Mouse (Mus musculus): ENCODE measurements at regions not wholly inside any gene's neighbourhood (a gene's known extent, or its start where the extent isn't known, plus 50 kb on each side); places are given as distances from the start of the nearest gene placed in this dataset.

GRCm38 (mm10) chr13:28693078-28693477 lies 260.4 kb downstream of the Sox4 start:
- DNase-seq (ENCODE audit: low read depth) = no peak

- DNase-seq (ENCODE audit: low read depth) = no peak
These were observed 260.9 kb downstream of the Sox4 start for GRCm38 (mm10) chr13:28692587-28692986.

GRCm38 (mm10) chr13:28690511-28691160 lies 262.9 kb downstream of the Sox4 start:
- no peak for DNase-seq (ENCODE audit: low read depth)

- no peak for DNase-seq (ENCODE audit: low read depth)
These were observed 265.7 kb downstream of the Sox4 start for GRCm38 (mm10) chr13:28687838-28688237.

- DNase-seq (ENCODE audit: low read depth) = no peak
These were observed 269.2 kb downstream of the Sox4 start for GRCm38 (mm10) chr13:28684311-28684710.

- no peak for DNase-seq (ENCODE audit: low read depth)
These were observed 273.2 kb downstream of the Sox4 start for GRCm38 (mm10) chr13:28680266-28680665.

- no peak for DNase-seq (ENCODE audit: low read depth)
These were observed 279.9 kb downstream of the Sox4 start for GRCm38 (mm10) chr13:28673622-28674021.

- DNase-seq (ENCODE audit: low read depth) = no peak
These were observed 282.0 kb downstream of the Sox4 start for GRCm38 (mm10) chr13:28671543-28671942.

- no peak for DNase-seq (ENCODE audit: low read depth)
These were observed 283.5 kb downstream of the Sox4 start for GRCm38 (mm10) chr13:28669832-28670585.

GRCm38 (mm10) chr13:28666832-28667231 lies 286.7 kb downstream of the Sox4 start:
- DNase-seq (ENCODE audit: low read depth) = no peak

GRCm38 (mm10) chr13:28665150-28665549 lies 288.4 kb downstream of the Sox4 start:
- no peak for DNase-seq (ENCODE audit: low read depth)

GRCm38 (mm10) chr13:28664698-28665097 lies 288.8 kb downstream of the Sox4 start:
- no peak for DNase-seq (ENCODE audit: low read depth)

- DNase-seq (ENCODE audit: low read depth) = no peak
These were observed 289.4 kb downstream of the Sox4 start for GRCm38 (mm10) chr13:28663950-28664681.

- DNase-seq (ENCODE audit: low read depth) = no peak
These were observed 290.1 kb downstream of the Sox4 start for GRCm38 (mm10) chr13:28663459-28663858.

GRCm38 (mm10) chr13:28662316-28662752 lies 291.2 kb downstream of the Sox4 start:
- no peak for DNase-seq (ENCODE audit: low read depth)

GRCm38 (mm10) chr13:28660151-28660550 lies 293.4 kb downstream of the Sox4 start:
- no peak for DNase-seq (ENCODE audit: low read depth)

- DNase-seq (ENCODE audit: low read depth) = no peak
These were observed 294.9 kb downstream of the Sox4 start for GRCm38 (mm10) chr13:28658652-28659051.

- DNase-seq (ENCODE audit: low read depth) = no peak
These were observed 298.6 kb downstream of the Sox4 start for GRCm38 (mm10) chr13:28654883-28655282.

GRCm38 (mm10) chr13:28653362-28653761 lies 300.2 kb downstream of the Sox4 start:
- no peak for DNase-seq (ENCODE audit: low read depth)

GRCm38 (mm10) chr13:28651810-28652209 lies 301.7 kb downstream of the Sox4 start:
- DNase-seq (ENCODE audit: low read depth) = no peak

- DNase-seq (ENCODE audit: low read depth) = no peak
These were observed 307.6 kb downstream of the Sox4 start for GRCm38 (mm10) chr13:28645881-28646280.

GRCm38 (mm10) chr13:28644846-28645574 lies 308.5 kb downstream of the Sox4 start:
- DNase-seq (ENCODE audit: low read depth) = no peak

Measured in c-Kit-positive CD71-positive TER-119-negative erythroid progenitor cells, embryonic 14.5 days (primary cell).